Mouse (Mus musculus): Measurements from ENCODE around the gene Prkd1. TPM values are rescaled to one million over a fixed set of nuclear protein-coding genes. Genes with fewer than 3 reads are reported as not detected.

The Prkd1 gene
- polyA plus RNA-seq, 1 experiment from 2014 or later, result 1.7 TPM

DNA sequence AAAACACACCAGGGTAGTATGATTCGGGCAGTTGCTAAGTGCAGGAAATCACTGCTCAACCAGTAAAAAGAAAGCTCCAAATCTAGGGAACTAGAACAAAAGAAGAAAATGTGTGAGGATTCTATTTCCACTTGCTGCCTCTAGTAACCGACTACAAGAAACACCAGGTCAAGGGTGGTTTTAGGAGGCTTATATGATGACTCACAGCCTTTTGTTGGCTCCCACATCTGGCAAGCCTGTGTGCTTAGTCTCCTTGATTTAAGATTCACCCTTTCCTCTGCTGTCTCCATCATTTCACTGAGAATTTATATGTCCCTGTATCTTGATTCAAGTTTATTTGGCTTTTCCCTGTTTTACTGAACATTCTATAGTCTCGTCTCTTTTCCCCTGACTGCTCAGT, 339.6 kb downstream of the Prkd1 start:
- H3K9me3 ChIP-seq (ENCODE audit: control insufficient read depth, low read length), result no peaks in the 10 kb centered on the region
- no peak for ATAC-seq

GRCm38 (mm10) chr12:50301334-50301733, 347.6 kb downstream of the Prkd1 start:
- no peak overlapping the region for H3K27ac ChIP-seq (ENCODE audit: low read length)
- WGBS, result 42% methylated on average over 1 of the region's 1 CpGs
- H3K4me2 ChIP-seq (ENCODE audit: low read depth, low read length), result no peak overlapping the region
- no peaks in the 10 kb centered on the region for H3K9me3 ChIP-seq (ENCODE audit: control insufficient read depth, low read length)
- H3K27me3 ChIP-seq (replicated peaks; ENCODE audit: control insufficient read depth, insufficient read depth, low read length), result no peaks in the 10 kb centered on the region
- H3K36me3 ChIP-seq (ENCODE audit: control insufficient read depth, insufficient read depth, low read length), result no peaks in the 10 kb centered on the region
- H3K4me3 ChIP-seq (ENCODE audit: low read length), result no peak overlapping the region
- H3K4me1 ChIP-seq (ENCODE audit: control insufficient read depth, insufficient read depth, low read length), result no peaks in the 10 kb centered on the region
- ATAC-seq, result no peak
- no peak overlapping the region for H3K9ac ChIP-seq (ENCODE audit: low read depth, low read length)

More for the DNA sequence above, 339.6 kb downstream of the Prkd1 start:
- Histone ChIP-seq H3K4me2 (ENCODE audit: low read depth, low read length) (no peak overlapping the region), H3K27me3 (replicated peaks; ENCODE audit: control insufficient read depth, insufficient read depth, low read length) (no peaks in the 10 kb centered on the region), H3K36me3 (ENCODE audit: control insufficient read depth, insufficient read depth, low read length) (no peaks in the 10 kb centered on the region), H3K9ac (ENCODE audit: low read depth, low read length) (no peak overlapping the region), H3K4me1 (ENCODE audit: control insufficient read depth, insufficient read depth, low read length) (no peaks in the 10 kb centered on the region), H3K27ac (ENCODE audit: low read length) (no peak overlapping the region), H3K4me3 (ENCODE audit: low read length) (no peak overlapping the region)
- WGBS, result 64% methylated on average over 3 of the region's 3 CpGs

GRCm38 (mm10) chr12:50296067-50296466, 352.8 kb downstream of the Prkd1 start:
- H3K36me3 ChIP-seq (ENCODE audit: control insufficient read depth, insufficient read depth, low read length), result no peaks in the 10 kb centered on the region
- 73% methylated on average over 2 of the region's 2 CpGs for WGBS
- H3K9me3 ChIP-seq (ENCODE audit: control insufficient read depth, low read length), result no peaks in the 10 kb centered on the region
- H3K4me1 ChIP-seq (ENCODE audit: control insufficient read depth, insufficient read depth, low read length), result no peaks in the 10 kb centered on the region
- no peak overlapping the region for H3K4me3 ChIP-seq (ENCODE audit: low read length)
- no peak overlapping the region for H3K4me2 ChIP-seq (ENCODE audit: low read depth, low read length)
- no peaks in the 10 kb centered on the region for H3K27me3 ChIP-seq (replicated peaks; ENCODE audit: control insufficient read depth, insufficient read depth, low read length)
- no peak for ATAC-seq
- H3K27ac ChIP-seq (ENCODE audit: low read length), result no peak overlapping the region
- H3K9ac ChIP-seq (ENCODE audit: low read depth, low read length), result no peak overlapping the region

- no peaks in the 10 kb centered on the region for H3K4me1 ChIP-seq (ENCODE audit: control insufficient read depth, insufficient read depth, low read length)
- no peaks in the 10 kb centered on the region for H3K9me3 ChIP-seq (ENCODE audit: control insufficient read depth, low read length)
- H3K4me3 ChIP-seq (ENCODE audit: low read length), result no peak overlapping the region
- 66% methylated on average over 2 of the region's 2 CpGs for WGBS
- no peaks in the 10 kb centered on the region for H3K27me3 ChIP-seq (replicated peaks; ENCODE audit: control insufficient read depth, insufficient read depth, low read length)
- H3K9ac ChIP-seq (ENCODE audit: low read depth, low read length), result no peak overlapping the region
- no peak overlapping the region for H3K27ac ChIP-seq (ENCODE audit: low read length)
- no peak overlapping the region for H3K4me2 ChIP-seq (ENCODE audit: low read depth, low read length)
- no peak for ATAC-seq
- H3K36me3 ChIP-seq (ENCODE audit: control insufficient read depth, insufficient read depth, low read length), result no peaks in the 10 kb centered on the region
Observed at GRCm38 (mm10) chr12:50295549-50295948, 353.3 kb downstream of the Prkd1 start.

DNA sequence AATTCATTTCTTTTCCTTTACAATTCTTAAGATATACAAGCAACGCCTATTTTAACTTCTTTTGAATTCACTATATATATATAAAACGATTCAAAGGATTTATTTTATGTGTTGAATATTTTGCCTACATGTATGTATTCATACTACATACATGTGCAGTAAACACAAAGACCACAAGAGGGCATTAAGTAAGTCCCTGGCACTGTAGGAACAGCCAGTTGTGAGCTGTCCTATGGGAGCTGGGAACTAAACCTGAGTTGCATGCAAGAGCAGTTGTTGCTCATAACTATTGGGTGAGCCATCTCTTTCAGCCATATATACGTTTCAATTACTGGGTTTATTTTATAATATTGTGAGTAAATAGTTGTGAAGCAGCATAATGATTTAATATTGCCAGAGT, 356.1 kb downstream of the Prkd1 start:
- WGBS, result 68% methylated on average over 3 of the region's 3 CpGs
- H3K4me1 ChIP-seq (ENCODE audit: control insufficient read depth, insufficient read depth, low read length), result no peaks in the 10 kb centered on the region
- H3K36me3 ChIP-seq (ENCODE audit: control insufficient read depth, insufficient read depth, low read length), result no peaks in the 10 kb centered on the region

More for the DNA sequence above, 356.1 kb downstream of the Prkd1 start:
- Histone ChIP-seq H3K4me3 (ENCODE audit: low read length) (no peak overlapping the region), H3K9me3 (ENCODE audit: control insufficient read depth, low read length) (no peaks in the 10 kb centered on the region), H3K27me3 (replicated peaks; ENCODE audit: control insufficient read depth, insufficient read depth, low read length) (no peaks in the 10 kb centered on the region), H3K27ac (ENCODE audit: low read length) (no peak overlapping the region), H3K9ac (ENCODE audit: low read depth, low read length) (no peak overlapping the region), H3K4me2 (ENCODE audit: low read depth, low read length) (no peak overlapping the region)
- ATAC-seq, result no peak
